Mouse (Mus musculus) embryonic facial prominence, embryonic 10.5 days (tissue): Measurements from ENCODE around the gene Farp1. TPM values are rescaled to one million over a fixed set of nuclear protein-coding genes. Genes with fewer than 3 reads are reported as not detected.
A peak's percentile ranks its signal among the peaks of the same experiment; 100 is the strongest.

Source experiments
- DNase-seq: peaks from one replicate; pipeline ENCODE4 v3.0.0-alpha.2; 2017; ENCODE audit warnings: low spot score
- H3K27ac ChIP-seq: fragments of 300-500 bp; sonication (generic); replicated peaks from 2 replicates; pipeline ENCODE4 v1.5.1; 2016; ENCODE audit warnings: mild to moderate bottlenecking
- H3K27me3 ChIP-seq: fragments of 300-500 bp; sonication (generic); replicated peaks from 2 replicates; pipeline ENCODE4 v1.6.1; 2016; ENCODE audit warnings: low read depth, mild to moderate bottlenecking; ENCODE audit not compliant: poor library complexity, severe bottlenecking
- H3K36me3 ChIP-seq: fragments of 300-500 bp; sonication (generic); replicated peaks from 2 replicates; pipeline ENCODE4 v1.6.1; 2016; ENCODE audit warnings: mild to moderate bottlenecking, moderate library complexity
- H3K4me1 ChIP-seq: fragments of 300-500 bp; sonication (generic); 2 replicates; pipeline ENCODE4 v1.6.1; 2016
- H3K4me3 ChIP-seq: fragments of 300-500 bp; sonication (generic); 2 replicates; pipeline ENCODE4 v1.5.1; 2016; ENCODE audit warnings: mild to moderate bottlenecking, moderate library complexity
- H3K9me3 ChIP-seq: fragments of 300-500 bp; sonication (generic); 2 replicates; pipeline ENCODE4 v1.6.1; 2016; ENCODE audit warnings: mild to moderate bottlenecking
- WGBS: fragments of 180-500 bp; shearing (Covaris S2); methylation state at CpG from one replicate; pipeline ENCODE4 v1.1.7; 2016; 5-methylcytosine and 5-hydroxymethylcytosine counted together
- polyA plus RNA-seq: library from polyadenylated mRNA; unstranded; fragments of >200 nt; fragmentation: Nextera tagmentation; extraction: Ambion mirVana; gene quantifications from 2 replicates; pipeline ENCODE4 v1.2.1, GENCODE M21; 2016

The Farp1 gene
- polyA plus RNA-seq, 1 experiment from 2014 or later: 41.7 TPM

DNA sequence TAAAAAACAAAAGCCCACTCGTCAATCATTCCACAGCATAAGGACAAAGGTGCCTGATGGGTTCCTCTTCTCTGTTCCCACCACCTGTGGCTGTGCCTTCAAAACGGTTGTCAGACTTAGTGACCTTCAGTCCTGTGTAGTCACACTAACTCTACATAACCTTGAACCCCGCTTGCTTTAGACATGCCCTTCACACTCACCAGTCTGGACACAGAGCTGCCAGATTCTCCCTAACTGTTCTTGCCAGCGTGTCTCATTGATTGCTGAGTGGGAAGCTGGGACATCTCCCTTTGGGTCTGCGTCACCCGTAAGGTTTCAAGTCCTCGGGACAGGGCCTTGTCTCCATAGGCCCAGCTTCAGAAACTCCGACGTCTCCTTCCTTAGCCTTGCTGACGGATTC, 217.5 kb downstream of the Farp1 start:
- Histone ChIP-seq H3K27me3 (no peaks in the 10 kb centered on the region), H3K4me1 (peaks cover 22% of the 10 kb centered on the region), H3K4me3 (no peak overlapping the region), H3K36me3 (peaks cover 76% of the 10 kb centered on the region), H3K9me3 (no peaks in the 10 kb centered on the region), H3K27ac (no peak overlapping the region)
- DNase-seq: no peak
- 88% methylated on average over 10 of the region's 10 CpGs for WGBS

DNA sequence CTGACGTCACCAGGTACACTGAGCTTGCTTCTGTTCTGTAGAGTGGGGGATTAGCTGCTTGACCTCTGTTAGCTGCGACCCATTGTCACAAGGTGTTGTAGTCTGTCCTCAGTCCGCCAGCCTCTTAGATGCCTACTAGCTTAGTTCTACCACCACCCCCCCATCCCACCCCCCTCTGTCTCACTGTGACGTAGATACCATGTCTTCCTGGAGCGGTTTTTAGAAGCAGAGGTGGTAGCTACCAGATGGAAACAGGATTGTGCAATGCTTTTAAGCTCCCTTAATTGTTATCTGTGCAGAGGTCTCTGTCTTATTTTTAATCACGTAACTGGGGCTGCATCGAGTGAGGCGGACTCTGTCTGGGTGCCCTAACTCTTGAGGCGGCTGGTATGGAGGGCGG, 219.9 kb downstream of the Farp1 start:
- H3K27me3 ChIP-seq: no peaks in the 10 kb centered on the region
- no peak overlapping the region for H3K27ac ChIP-seq
- no peak for DNase-seq
- no peaks in the 10 kb centered on the region for H3K4me1 ChIP-seq
- peaks cover 84% of the 10 kb centered on the region for H3K36me3 ChIP-seq
- H3K4me3 ChIP-seq: no peak overlapping the region
- 88% methylated on average over 10 of the region's 10 CpGs for WGBS
- no peaks in the 10 kb centered on the region for H3K9me3 ChIP-seq

DNA sequence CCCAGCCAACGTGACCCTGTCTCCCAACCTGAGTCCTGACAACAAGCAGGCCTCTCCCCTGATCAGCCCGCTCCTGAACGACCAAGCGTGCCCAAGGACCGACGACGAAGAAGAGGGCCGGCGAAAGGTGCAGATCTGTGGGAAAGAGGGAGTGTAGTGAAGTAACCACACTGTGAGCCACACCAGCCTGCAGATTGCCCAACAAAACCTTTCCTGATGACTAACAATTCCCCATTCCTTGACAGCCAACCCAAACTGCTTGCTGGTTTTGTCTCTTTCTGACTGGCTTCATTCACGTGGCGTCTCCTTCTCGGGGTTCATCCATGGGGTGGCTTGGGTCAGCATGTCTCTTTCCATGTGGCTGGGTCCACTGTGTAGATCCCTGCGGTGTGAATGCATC, 220.5 kb downstream of the Farp1 start:
- WGBS: 90% methylated on average over 13 of the region's 13 CpGs
- Histone ChIP-seq H3K9me3 (no peaks in the 10 kb centered on the region), H3K36me3 (peaks cover 84% of the 10 kb centered on the region), H3K27me3 (no peaks in the 10 kb centered on the region), H3K4me1 (no peaks in the 10 kb centered on the region), H3K4me3 (no peak overlapping the region), H3K27ac (no peak overlapping the region)
- no peak for DNase-seq

DNA sequence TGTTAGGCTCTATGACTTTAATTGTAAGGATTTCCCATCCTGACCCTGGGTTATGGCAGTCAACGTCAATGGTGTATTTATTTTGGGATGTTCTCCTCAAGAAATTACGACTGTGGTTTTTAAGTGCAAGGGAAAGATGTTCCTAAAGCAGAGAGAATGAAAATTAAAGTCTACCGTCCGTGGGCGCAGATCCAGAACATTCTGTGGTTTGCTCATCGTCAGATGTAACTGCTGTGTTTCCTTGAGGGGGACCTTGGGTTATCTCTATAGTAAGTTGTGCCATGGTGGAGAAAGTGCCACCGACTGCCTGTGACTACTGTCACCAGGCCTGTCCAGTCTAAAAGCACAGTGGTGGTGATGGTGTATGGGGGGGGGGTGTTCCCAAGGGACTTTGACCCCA, 221.9 kb downstream of the Farp1 start:
- Histone ChIP-seq H3K9me3 (no peaks in the 10 kb centered on the region), H3K36me3 (peaks cover 89% of the 10 kb centered on the region), H3K27me3 (no peaks in the 10 kb centered on the region), H3K4me3 (no peak overlapping the region), H3K27ac (no peak overlapping the region), H3K4me1 (peaks cover 1% of the 10 kb centered on the region)
- WGBS: 92% methylated on average over 7 of the region's 7 CpGs
- no peak for DNase-seq

DNA sequence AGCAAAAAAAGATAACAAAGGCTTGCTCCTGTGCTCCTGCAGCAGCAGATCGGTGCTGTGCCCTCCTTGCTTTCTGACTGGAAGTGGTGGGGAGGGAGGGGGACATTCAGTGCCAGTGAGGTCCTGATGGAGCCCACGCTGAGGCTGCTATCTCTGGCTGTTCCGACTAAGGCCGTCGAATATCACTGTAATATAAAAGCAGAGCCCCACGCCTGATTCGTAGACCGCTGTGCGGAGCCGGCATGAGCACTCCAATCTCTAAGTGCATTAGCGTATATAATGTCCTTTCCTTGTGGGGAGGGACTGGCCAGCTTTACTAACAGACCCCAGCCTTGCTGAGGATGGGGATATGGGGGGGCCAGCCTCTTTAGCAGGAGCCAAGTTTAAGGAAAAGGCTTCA, 224.3 kb downstream of the Farp1 start:
- Histone ChIP-seq H3K36me3 (peaks cover 95% of the 10 kb centered on the region), H3K27me3 (no peaks in the 10 kb centered on the region), H3K9me3 (no peaks in the 10 kb centered on the region), H3K4me3 (no peak overlapping the region), H3K4me1 (peaks cover 13% of the 10 kb centered on the region), H3K27ac (no peak overlapping the region)
- no peak for DNase-seq
- 78% methylated on average over 11 of the region's 11 CpGs for WGBS

DNA sequence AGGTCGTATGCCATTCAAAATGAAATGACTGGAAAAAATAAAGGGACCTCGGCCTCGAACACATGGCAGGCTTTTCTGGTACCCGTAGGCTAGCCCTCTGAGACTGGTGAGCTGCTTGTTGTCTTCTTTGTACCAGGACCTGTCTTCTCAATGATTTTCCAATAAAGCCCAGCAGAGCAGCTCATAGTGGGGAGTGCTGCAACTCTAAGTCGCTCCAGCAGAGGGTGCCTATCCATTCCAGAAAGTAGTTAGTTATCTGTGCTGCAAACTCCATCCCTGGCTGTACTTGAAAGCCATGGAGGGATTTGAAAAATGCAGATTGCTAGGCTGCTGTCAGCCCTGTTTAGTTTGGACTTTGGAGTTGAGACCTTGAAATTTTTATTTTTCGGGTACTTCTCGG, 224.8 kb downstream of the Farp1 start:
- no peaks in the 10 kb centered on the region for H3K27me3 ChIP-seq
- peaks cover 13% of the 10 kb centered on the region for H3K4me1 ChIP-seq
- WGBS: 59% methylated on average over 7 of the region's 7 CpGs
- no peak overlapping the region for H3K4me3 ChIP-seq
- H3K36me3 ChIP-seq: peaks cover 95% of the 10 kb centered on the region
- DNase-seq: peak; percentile 59
- H3K9me3 ChIP-seq: no peaks in the 10 kb centered on the region
- H3K27ac ChIP-seq: no peak overlapping the region

DNA sequence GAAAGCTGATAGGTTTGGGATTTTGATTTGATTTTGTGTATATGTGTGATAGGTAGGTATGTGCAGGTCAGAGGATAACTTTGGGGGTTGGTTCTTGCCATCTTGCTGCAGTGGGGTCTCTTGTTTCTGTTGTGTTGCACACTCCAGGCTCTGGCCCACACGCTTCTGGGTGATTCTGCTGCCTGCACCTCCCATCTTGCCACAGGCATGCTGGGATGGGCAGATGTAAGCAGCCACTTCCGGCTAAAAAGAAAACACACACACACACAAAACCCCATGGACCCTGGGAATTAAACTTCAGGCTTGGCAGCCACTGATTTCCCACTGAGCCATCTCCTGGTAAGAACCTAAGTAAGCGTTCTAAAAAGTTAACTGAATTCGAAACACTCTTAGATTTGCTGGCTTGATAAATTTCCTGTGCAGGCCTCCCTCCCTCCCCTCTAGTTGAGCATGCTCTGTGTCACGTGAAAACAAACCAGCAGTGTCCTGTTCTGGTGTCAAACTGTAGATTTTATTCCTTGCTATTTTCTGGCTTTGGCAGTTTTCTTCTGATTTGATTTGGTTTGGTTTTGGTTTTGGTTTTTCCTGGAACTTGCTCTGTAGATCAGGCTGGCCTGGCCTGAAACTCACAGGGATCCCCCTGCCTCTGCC, 226.4 kb downstream of the Farp1 start:
- Histone ChIP-seq H3K4me1 (peaks cover 13% of the 10 kb centered on the region), H3K27ac (0 out of 2 replicates have a peak overlapping the region, but pooled peaks have one; percentile 14), H3K27me3 (no peaks in the 10 kb centered on the region), H3K9me3 (no peaks in the 10 kb centered on the region), H3K4me3 (no peak overlapping the region), H3K36me3 (peaks cover 96% of the 10 kb centered on the region)
- no peak for DNase-seq
- WGBS: 82% methylated on average over 5 of the region's 5 CpGs

DNA sequence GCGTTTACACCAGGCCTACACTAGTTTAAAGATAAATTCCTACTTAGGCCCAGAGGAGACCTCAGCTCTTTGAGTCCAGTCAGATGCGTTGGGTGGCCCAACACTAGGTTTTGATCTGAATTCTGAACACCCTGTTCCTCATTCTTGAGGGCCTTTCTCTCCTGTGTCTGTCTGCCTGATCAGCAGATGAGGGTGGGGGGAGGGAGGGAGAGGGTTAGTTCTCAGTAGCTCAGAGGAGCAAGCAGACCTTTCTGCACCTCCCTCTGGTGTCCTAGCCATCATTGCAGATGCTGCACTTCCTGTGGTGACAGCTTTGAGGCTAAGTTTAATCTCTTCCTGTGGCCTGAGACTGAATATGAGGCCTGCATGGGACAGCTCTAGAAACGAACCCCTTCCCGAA, 227.6 kb downstream of the Farp1 start:
- Histone ChIP-seq H3K4me1 (peaks cover 17% of the 10 kb centered on the region), H3K27ac (0 out of 2 replicates have a peak overlapping the region, but pooled peaks have one; percentile 10), H3K27me3 (no peaks in the 10 kb centered on the region), H3K9me3 (no peaks in the 10 kb centered on the region), H3K36me3 (peaks cover 96% of the 10 kb centered on the region), H3K4me3 (no peak overlapping the region)
- no peak for DNase-seq
- 76% methylated on average over 4 of the region's 4 CpGs for WGBS

DNA sequence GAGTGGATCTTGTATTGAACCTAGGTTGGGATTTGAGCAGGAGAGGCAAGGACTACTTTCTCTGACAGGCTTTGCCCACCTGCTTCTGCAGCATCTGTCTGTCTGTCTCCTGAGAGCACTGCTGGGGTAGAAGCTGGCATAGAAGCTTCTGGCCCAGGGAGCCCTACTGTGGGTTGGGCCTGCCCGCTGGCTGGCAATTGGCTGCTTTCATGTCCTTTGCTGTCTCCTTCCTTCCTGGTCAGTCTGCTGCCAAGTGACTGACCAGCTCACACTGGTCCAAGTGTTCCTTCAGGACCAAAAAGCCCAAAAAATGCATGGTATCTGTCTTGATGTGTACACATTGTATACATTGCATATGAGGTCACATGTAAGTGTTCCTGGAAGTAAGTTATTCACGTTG, 228.9 kb downstream of the Farp1 start:
- Histone ChIP-seq H3K9me3 (no peaks in the 10 kb centered on the region), H3K27me3 (no peaks in the 10 kb centered on the region), H3K27ac (no peak overlapping the region), H3K4me3 (no peak overlapping the region), H3K4me1 (peaks cover 17% of the 10 kb centered on the region), H3K36me3 (peaks cover 97% of the 10 kb centered on the region)
- WGBS: 77% methylated on average over 2 of the region's 2 CpGs
- no peak for DNase-seq

DNA sequence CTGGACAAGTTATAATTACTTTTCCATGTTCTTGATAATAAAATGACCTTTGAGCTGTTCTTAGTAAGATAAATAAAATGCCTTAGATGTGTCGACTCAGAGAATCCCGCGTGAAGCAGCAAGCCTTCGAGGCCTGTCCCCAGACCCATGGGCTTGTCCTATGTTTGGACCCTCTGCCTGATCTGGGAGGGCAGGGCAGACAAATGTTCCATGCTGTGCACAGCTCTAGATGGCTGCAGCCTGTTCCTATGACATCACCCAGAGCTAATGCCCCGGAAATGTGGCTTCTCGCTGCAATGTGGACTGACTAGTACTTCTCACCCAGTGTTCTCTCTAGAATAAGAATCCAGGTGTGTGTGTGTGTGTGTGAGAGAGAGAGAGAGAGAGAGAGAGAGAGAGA, 229.5 kb downstream of the Farp1 start:
- no peaks in the 10 kb centered on the region for H3K27me3 ChIP-seq
- 90% methylated on average over 6 of the region's 6 CpGs for WGBS
- H3K27ac ChIP-seq: no peak overlapping the region
- peaks cover 17% of the 10 kb centered on the region for H3K4me1 ChIP-seq
- H3K9me3 ChIP-seq: no peaks in the 10 kb centered on the region
- DNase-seq: no peak
- H3K36me3 ChIP-seq: peaks cover 98% of the 10 kb centered on the region
- H3K4me3 ChIP-seq: no peak overlapping the region

DNA sequence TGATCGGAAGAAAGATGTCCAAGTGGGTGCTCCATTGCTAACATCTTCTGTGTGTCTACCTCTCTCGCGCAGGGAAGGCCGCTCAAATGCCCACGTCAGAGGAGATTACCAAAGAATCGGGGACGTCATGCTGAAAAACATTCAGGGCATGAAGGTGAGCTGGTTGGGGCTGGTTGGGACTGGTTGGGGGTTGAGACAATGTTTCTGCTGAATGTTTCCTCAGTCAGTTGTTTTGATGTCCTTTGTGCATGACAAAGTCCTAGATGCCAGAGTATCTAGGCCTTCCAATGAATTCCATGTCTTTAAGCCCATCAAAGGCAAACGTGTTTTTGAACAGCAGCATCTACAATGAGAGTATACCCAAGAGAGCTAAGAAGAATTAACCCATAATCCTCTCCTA, 232.8 kb downstream of the Farp1 start:
- 89% methylated on average over 8 of the region's 8 CpGs for WGBS
- no peaks in the 10 kb centered on the region for H3K27me3 ChIP-seq
- H3K36me3 ChIP-seq: peaks cover 99% of the 10 kb centered on the region
- peaks cover 7% of the 10 kb centered on the region for H3K4me1 ChIP-seq
- H3K4me3 ChIP-seq: no peak overlapping the region
- DNase-seq: no peak
- H3K27ac ChIP-seq: no peak overlapping the region
- H3K9me3 ChIP-seq: no peaks in the 10 kb centered on the region

DNA sequence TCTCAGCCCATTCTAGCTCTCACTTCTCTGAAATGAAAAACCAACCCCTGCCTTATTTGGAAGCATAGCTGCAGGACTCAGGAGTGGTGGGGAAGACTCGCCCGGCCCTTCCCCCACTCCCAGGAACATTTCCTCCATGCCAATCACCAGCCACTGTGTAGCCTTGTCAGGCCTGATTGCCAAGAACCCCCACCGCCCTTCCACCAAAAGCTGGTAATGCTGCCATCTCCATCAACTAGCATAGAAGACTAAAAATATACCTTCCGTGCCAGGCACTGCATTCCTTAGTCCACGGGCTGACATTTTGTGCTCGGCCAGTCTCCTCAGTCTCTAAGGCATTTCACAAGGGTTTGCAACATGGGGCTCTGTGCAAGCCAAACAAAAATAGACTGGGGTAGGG, 235.5 kb downstream of the Farp1 start:
- H3K4me3 ChIP-seq: no peak overlapping the region
- 83% methylated on average over 6 of the region's 6 CpGs for WGBS
- peaks cover 99% of the 10 kb centered on the region for H3K36me3 ChIP-seq

DNA sequence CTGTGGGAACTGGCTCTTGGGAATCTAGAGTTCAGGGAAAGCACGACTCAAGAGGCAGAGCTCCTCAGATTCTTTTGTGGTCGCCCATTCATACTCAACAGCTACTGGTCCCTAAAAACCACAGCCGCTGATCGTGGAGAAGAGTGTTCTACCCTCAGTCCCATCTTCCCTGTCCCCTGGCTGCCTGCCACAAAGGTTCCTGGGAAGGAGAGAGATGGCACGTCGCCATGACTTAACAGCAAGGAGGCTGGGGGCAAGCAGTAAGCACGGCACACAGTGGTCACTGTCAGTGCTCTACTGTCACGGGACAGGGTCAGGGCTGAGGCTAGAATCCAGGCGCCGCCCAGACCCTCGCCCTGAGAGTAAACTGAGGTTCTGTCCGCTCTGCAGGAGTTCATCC, 240.0 kb downstream of the Farp1 start:
- Histone ChIP-seq H3K36me3 (peaks cover 100% of the 10 kb centered on the region), H3K27ac (no peak overlapping the region), H3K9me3 (no peaks in the 10 kb centered on the region), H3K4me1 (no peaks in the 10 kb centered on the region), H3K4me3 (no peak overlapping the region), H3K27me3 (no peaks in the 10 kb centered on the region)
- DNase-seq: no peak
- WGBS: 89% methylated on average over 12 of the region's 12 CpGs

More for the DNA sequence above, 235.5 kb downstream of the Farp1 start:
- no peak for DNase-seq
- peaks cover 4% of the 10 kb centered on the region; the same call in 1 of the 2 replicates for H3K4me1 ChIP-seq
- H3K9me3 ChIP-seq: no peaks in the 10 kb centered on the region
- no peak overlapping the region for H3K27ac ChIP-seq
- H3K27me3 ChIP-seq: no peaks in the 10 kb centered on the region
